Mouse (Mus musculus) brain, adult 2 months (tissue): ENCODE data around the gene H2afy.
A peak's percentile ranks its signal among the peaks of the same experiment; 100 is the strongest.

Experiments used
- DNase-seq: peaks from one replicate; pipeline ENCODE4 v3.0.0; 2011; ENCODE audit warnings: low read depth, low spot score

Gene H2afy

DNA sequence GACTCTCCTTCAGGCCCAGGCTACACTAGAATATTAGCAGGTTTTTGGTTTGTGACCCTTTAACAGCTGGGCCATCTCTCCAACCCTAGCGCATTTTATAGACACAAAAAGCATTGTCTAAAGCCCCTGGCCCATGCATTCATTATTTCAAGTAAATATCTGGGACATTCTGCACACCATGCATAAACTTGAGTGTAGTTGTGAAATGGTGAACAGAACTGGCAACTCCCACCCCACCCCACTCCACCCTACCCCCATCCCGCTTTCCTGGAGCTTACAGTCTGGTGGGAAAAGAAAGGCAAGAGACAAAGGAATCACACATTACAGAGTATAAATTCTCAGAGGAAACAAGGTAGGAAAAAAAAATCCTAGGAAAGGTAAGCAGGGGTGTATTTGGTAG is at the start of gene H2afy:
Gene H2afy, minus strand, starts transcription at position 162 of the 400 bp plus-strand sequence.
- DNase-seq: no peak

DNA sequence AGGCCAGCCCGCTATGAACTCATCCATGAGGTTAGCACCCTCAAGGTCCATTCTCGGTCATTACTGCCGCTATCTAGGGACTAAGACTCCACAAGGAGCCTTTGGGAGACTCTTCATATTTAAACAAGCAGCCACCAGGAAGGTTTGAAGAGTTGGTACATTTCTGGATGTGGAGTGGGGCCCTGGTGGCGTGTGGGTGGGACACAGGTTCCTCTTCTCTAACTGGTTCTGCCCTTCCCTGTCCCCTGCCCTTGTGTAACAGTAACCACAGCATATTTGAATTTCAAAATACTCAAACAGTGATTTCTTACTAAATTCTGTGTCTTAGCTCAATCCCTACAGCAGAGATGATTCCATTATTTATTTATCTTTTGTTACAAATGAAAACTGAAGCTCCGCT is 47.5 kb upstream of the H2afy start:
- no peak for DNase-seq

DNA sequence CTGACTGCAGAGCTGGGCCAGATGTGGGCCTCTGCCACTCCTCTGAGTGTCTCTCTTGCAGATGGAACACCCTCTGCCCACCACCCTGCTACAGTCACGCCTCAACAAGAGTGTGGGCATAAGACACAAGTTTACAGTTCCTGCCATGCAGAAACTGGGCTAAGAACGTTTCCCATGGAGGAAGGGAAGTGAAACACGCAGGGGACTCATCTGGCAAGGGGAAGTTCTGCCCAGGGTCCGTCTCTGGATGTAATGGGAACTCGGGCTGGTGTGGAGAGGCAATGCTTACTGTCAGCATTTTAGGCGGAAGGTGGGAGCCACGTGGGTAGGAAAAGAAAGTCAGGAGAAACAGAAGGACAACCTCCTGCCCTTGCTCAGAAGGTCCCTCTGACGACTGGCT is 45.3 kb upstream of the H2afy start:
- DNase-seq: peak; percentile 61

DNA sequence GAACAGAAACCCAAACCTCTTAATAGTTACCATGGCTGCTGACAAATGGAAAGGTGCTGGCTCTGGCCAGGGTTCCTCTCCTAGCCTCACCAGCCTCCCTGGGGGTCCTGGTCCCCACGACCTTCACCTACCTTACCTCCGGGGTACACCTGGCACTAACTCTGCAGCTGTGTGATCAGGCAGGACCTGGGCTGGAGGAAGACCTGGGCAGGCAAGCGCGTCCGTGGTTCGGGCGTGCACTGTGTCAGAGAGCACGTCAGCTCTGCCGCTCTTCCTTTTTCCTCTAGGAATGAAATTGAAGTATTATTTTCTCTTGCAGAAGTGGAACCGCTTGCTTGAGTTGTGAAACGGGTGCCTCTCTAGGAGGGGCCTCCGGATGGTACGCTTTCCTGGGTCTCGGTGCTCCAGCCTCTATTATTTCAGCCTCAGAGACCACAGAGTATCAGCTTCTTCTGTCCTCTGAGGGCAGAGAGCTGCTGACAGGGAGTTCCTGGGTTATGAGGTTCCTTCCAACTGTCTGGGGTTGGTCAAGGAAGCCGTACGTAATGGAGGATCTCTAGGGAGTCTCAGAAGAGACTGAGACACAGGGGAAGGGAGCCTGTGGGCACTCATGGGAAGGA is 42.4 kb upstream of the H2afy start, which contains the start of gene Tifab:
Gene Tifab, minus strand, starts transcription at position 470 of the 620 bp plus-strand sequence.
- DNase-seq: peak; percentile 13

DNA sequence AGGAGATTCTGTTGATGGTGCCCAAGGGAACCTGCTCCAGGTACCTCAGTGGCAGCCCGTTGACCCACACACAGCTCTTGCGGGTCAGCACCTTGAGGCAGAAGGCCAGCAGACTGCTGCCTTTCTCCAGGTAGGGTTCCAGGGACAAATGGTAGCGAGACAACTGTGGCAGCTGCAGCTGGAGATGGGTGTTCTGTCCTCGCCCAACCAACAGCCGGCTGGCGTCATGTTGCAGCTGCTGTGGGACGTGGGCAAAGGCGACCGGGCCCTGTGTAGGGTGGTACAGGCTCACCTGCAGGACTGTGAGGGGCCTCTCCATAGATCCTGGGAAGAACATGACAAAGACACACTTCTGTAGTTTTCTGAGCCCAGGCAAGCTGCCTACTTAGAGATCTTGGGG is 40.1 kb upstream of the H2afy start:
- DNase-seq: no peak

DNA sequence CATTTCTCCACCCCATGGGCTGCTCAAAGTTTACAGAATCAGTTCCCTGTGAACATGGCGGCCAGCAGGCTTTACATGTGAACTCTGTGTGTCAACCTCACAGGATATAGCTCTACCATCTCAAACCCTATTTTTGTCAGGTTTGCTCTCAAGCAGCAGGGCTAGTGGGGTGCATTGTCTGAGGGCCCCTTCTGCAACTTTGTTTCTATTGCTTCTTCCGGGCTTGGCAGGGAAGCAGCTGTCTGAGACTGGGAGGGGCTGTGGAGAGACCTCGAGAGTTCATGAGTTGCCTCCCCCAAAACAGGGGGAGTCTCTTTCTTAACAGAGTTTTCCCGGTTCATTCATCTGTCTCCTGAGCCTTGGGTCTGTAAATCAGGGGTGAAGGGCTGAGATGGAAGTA is 39.7 kb upstream of the H2afy start:
- DNase-seq: no peak

DNA sequence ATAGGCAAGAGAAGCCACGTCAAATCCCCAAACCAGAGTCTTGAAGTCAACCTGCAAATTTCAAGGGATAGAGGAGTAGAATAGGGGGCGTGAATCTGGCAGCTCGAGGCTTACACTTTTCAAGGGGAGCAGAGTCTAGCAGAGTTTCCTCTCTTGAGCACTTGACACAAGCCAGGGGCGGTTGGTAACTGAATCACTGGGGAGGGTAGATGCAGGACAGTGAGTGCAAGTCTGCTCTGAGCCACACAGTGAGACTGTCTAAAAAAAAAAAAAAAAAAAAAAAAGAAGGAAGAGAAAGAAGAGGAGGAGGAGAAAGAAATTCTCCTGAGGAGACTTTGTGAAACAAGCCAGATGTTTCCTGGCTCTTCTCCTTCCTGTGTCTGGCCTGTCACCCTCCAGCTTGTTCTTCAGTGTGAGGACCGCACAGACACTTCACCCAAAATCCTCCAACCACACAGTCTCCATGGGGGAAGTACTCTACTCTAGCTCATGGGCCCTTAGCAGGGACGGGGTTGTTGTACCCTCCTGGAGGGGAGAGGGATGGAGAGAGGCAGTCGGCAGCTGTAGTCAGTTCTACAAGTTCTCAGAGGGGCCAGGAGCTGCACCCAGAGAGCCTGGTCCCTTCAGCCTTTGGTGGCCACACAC is 36.9 kb upstream of the H2afy start:
- peak; percentile 35 for DNase-seq

DNA sequence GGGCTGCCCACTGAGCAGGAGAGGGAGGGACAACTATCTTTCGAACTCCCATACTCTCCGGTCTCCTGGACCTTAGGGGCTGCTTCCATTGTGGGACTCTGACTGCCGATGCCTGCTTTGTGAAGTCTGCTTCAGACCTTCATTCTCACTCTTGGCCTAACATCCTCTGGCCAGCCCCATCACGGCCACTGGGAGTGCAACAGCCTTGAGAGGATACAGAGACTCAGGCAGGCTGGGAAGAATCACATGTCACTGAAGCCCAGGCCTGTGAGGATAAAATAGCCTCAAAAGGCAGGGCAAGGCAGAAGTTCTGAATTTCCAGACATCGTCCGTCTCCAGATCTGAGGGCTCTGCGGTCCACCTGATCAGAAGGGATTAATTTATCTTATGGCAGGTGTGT is 35.9 kb upstream of the H2afy start:
- no peak for DNase-seq

DNA sequence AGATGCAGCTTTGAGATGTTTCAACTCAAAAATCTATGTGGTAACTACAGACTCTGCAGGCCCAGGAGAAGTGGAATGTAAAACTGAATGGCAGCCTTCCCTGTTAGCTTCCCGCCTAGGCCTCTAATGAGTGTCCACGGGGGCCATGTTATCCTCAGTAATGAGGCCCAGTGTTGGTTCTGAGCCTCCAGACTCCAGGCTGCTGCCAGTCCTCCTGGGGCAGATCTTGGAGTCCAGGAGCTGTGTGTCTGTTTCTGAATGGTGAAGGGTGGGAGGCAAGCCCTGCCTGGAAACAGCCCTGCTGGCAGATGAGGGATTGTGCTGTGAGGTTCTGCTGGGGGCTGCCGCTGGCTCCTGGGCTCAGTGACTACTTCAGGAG is 32.2 kb upstream of the H2afy start:
- no peak for DNase-seq

DNA sequence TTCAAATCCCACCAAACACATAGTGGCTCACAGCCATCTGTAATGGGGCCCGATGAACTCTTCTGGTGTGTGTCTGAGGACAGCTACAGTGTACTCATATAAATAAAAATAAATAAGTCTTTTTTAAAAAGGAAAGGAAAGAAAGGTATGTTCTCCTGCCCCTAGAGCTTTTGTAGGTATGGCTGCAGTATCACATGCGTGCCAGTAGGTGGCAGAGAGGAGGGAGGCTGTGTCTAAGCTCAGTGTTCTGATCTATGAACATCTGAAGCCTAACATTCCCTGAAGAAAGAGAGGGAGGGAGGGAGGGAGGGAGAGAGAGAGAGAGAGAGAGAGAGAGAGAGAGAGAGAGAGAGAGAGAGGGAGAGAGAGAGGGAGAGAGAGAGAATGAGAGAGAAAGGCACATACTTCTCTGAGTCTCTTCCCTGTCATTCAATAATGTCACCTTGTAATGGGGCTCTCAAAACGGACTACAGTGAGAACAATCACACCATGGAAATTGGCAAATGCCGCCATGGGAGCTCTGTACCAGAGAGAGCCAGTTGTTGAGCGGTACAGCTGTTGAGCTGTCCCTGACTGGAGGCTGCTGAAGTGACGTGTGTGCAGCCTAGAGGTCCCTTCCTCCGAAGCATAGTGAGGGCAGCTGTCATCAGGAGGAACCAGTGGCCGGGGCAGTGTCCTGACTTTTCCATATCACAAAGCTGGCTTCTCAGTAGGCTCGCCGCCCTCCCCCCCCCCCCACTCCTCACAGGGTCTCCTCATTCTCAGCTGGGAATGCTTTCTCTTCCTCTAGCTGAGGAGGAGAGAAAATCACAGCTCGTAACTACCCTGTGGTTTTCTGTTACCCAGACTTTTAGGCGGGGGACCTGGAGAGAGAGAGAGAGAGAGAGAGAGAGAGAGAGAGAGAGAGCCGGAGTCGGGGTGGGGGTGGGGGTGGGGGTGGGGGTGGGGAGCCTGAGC is 31.6 kb upstream of the H2afy start:
- peak; percentile 67 for DNase-seq

DNA sequence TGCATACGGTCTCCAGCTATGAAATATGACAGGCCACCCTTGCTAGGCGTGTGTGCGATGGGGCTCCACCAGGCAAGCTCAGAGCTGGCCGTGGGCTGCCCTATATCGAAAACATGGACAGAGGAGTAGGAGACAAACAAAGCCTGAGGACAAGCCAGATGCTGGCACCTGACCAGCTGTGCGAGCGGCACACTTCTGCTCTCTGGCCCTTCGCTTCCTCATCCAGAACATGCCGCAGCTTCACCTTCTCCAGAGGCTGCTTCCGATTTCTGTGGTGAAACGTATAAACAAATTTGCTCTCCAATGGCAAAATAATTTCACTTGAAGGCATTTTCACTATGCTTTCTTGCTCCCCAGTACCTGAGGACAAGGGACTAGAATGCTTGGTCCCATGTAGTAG is 29.4 kb upstream of the H2afy start:
- DNase-seq: no peak

DNA sequence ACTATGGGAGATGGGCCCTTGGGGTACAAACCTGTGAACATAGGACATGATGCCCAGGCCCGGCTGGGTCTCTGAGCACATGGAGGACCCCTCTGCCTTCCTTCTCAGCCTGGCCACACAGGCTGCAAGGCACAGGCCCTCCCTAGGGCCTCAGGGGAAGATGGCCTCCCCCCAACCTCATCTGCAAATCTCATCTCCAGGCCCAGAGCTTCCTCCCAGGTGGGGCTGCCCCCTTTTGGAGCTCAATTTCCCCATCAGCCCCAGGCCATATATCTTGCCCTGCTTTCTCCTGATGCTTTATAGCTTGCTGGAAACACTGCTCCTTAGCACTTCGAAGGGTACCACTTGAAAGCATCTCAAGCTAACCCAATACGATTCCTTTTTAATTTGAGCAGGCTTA is 28.2 kb upstream of the H2afy start:
- DNase-seq: no peak

DNA sequence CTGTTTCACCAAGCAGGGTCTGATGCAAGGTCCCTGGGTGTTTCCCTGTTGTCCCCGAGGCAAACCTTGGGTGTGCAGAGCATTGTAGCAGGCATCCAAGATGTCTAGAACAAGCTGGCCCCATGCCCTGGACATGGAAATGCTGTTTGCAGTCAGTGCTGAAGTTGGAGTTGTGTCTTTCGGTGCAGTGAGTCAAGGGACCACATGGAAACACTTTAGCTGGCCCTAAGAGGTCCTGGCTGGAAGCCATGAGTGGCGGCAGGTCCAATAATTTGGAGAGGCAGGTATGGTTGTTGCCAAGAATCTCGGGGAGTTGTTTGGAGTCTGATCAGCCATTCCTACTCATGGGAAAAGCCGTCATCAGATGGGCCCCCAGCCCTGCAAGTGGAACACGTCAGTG is 27.6 kb upstream of the H2afy start:
- DNase-seq: no peak

DNA sequence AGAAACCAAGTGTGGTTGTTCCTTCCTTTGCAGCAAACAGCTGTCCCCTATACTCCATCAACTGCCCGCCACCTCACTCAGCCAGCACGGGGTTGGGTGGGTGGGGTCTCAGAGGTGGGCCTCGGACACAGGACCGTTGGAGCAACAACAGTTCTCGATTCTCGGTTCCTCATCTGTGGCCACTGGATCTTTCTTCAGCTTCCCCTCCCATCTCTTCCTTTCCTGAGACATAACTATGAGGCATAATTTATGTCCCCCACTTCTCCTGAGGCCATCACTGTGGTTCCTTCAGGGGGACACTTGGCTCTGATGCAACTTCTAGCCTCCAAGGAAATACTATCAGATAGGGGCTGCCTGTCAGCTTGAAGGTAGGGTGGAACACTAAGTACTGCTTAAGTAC is 26.7 kb upstream of the H2afy start:
- no peak for DNase-seq

DNA sequence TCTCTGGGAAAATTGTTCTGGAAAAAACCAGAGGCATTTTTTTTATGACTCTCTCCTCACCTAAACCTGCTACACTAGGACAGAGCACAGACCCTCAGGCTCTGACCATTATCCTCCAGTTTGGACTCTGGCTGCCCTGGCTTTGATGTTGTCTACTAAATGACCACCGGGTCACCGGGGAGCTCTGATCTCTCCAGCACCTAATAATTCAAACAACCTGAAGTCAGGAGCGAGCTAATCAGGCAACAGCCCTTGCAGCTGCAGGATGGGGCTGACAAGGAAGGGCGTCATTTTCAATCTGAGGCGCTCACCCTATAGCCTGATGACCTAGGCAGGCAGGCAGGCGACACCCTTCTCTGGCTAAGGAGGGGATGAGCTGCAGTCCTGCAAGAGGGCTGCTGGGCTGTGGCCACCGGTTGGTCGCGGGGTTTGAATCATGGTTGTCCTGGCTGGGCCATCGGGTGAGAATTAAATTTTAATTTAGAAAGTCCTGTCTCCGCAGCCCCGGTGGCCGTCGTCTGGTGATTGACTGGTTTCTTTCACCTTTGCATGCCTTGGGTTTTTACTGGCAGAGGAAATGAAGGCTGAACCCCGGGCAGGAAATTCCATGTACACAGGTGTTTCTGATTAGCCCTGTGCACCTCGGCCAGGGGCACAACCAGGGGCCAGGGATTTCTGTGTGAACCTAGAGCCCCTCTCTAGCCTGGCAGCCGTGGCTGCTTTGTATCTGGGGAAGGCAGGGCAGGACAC is 23.6 kb upstream of the H2afy start:
- no peak for DNase-seq

DNA sequence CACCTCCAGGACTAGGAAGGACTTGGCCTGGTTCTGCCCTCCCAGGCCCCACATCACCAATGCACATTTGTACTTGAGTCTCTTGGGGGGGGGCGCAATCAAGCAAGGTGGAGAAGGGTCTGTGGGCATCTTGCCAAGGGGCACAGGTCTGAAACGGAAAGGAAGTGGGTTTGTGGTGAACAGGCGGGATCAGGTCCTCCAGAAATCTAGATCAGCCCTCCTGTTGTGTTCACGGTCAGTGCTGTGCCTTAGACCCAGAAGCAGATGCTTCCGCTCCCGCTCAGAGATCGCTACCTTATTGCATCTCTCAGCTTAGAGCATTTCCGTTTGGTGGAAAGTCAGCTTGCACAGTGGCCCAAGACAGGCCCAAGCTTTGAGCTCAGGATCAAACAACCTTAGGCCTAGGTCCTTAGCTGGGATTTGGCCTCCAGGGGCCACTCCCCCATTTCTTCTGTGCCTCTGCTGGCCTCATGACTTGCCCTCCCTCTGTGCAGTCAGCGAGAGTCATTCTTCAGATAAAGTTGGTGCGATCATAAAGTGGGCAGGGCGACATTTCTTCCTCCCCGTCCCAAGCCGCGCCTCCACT is 22.9 kb upstream of the H2afy start:
- no peak for DNase-seq

DNA sequence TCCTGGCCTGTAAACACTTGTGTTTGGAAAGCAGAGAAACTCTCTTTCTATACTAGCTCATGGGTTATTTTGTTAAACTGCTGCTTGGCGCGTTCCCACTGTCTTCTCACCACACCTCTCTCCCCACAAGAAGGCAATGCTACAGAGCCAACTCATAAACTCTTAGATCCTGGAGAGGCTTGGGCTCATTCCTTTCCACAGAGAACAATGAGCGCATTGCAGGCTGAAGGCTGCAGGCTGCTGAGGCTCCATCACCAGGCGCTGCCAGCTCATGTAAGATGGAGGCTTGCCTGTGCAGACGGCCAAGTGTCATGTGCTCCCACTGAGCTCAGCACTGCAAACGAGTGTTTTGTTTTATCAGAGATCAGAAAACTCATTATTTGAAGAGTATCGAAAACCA is 19.5 kb upstream of the H2afy start:
- DNase-seq: peak; percentile 64

DNA sequence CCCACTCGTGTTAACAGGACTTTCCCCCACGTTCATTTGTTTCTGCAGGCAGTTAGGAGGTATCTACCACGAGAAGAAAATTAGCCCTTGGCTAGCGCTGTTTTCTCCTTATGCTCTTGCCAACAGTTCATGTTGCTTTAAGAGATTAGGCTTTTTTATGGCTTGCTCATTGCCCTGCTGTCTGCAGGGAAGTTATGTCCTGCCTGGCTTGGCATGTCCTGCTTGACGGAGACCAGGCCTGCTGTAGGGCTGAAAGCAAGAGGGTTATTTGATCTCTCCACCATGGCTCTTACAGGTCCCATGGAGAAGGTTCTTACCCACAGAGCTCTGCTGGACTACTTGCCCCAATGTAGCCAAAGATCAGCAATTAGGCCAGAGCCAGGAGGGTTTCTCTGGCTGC is 18.9 kb upstream of the H2afy start:
- DNase-seq: no peak

DNA sequence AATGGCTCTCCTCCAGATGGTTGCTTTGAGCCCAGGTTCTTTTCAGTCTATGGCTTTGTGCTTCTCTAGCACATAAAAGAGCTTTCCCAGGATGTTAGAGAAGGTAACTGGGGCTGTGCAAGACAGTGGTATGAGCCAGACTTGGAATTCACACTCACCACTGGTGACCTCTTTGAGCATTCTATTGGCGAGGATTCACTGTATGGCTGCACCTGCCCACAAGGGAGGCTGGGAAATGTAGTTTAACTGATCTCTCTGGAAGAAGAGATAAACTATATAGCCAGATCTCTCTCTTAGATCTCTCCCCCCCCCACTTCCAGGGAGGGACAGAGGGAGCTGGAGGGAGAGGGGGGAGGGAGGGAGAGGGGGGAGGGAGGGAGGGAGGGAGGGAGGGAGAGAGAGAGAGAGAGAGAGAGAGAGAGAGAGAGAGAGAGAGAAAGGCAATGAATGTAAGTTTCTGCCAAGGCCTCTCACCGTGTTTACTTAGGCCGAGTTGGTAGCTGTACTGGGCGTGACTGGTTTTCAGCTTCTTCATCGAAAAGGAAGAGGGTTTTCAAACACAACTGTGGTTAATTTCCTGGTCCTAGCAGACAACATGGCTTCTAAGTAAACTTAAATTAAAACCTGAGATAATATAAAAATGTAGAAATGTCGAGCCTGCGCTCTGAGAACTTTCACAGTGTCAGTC is 16.8 kb upstream of the H2afy start:
- no peak for DNase-seq

DNA sequence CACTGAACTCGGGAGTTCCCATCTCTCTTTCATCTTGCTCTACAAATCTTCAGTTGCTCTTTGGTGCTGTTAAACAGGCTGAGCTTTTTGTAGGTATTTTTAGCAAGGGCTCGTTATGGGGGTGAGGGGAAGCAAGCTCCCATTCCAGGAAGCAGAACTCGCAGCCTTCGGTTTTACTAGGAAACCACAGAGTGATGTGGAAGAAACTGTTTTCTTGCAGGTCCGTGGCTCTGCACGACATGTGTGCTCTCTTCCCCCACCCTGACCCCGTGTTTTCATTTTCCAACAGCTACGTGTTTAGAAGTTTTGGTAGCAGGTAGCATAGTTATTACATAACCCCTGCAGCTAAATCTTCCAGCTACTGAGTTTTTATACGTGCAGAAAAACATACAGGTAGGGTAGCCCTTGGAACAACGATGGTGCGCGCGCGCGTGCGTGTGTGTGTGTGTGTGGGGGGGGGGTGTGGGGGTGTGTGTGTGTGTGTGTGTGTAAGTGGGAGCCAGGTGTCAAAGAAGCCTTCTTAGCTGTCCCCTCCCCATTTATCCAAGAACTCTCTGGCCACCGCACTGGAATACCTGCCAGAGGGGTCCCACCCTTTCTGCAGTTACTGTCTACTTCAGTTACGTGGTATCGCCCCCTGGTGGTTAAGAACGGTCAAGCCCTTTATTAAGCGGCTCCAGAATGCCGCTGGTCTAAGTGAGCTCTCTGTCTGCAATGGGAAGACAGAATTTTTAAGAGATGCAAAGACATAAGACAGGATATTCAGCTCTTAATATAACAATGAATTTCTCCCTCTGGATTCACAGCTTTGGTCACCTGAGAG is 15.5 kb upstream of the H2afy start:
- DNase-seq: peak; percentile 87
